Mouse (Mus musculus) adrenal gland (tissue): ENCODE results near the gene Egfr.

ENCODE experiments used
- intact Hi-C: fragments of 180-260 bp; cut with DNase I; formaldehyde crosslinking; loops from one replicate; pipeline ENCODE4 v1.15.1; 2025

Egfr gene

DNA sequence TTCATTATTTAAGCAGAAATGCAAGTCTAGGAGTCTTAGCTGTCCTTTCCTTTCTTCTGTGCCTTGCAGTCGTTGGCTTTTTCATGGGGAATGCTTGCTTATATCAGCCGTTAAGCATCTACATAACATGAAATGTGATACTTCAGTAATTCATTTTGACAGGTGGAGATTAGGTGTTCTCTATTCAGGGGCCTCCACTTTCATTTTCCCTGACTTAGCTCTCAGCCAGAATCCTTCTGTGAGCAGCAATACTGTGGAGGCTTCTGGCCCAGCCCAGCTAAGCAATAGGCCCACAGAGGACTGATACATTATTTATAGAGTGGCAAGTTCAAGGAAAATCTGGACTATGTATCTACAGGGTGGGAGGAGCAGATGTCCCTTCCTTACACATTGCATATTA lies 25.0 kb downstream of the Egfr start:
- intact Hi-C loops = no loop called here

DNA sequence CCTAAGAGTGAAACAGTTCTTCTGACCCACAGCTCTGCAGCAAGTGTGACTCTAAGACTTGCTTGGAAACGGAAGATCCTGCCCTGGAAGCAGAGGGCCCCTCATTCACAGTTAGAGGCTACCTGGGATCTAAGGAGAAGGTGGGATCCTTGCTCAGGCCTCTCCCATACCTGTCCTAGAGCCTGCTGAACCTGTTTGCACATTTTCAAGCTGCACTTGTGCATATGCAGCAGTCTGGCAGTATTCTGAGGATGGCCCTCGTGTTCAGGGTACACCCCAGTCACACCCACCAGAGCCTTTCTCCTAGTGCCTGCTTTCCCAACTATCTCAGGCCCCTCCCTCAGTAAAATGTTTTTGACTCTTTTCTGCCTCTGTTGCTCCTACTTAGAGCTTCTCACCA lies 29.6 kb downstream of the Egfr start:
- intact Hi-C loops = no loop called here

DNA sequence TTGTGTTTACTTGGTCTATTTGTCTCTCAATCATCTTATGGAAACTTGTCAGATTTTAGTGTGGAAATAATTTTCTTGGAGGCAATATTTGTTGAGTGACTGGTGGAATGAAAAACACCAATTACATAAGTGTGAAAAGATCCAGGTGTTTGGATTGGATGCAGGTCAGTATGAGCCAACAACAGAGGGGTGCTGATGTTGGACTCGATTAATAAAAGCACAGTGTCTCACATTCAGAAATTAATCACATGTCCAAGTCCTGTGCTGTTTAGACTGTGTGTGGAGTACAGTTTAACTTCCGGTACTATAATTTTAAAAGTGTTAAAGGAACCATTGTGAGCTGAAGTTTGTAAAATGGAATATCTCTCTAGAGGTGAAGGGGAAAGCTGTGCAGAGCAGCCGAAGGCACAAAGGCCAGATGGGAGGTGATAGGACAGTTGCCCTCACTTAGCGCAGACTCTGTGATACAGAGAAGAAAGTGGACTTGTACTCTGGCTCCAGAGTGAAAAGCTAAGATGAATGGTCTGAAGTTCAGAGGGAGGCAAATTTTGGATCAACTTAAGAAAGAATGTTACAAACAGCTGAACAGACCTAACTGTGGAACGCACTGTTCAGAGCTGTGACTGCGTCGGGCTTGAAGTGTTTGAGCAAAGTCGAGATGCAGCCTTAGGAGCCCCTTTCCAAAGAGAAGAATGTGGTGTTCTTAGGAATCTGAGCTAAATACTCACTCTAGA lies 32.1 kb downstream of the Egfr start:
- intact Hi-C loops = no loop called here

DNA sequence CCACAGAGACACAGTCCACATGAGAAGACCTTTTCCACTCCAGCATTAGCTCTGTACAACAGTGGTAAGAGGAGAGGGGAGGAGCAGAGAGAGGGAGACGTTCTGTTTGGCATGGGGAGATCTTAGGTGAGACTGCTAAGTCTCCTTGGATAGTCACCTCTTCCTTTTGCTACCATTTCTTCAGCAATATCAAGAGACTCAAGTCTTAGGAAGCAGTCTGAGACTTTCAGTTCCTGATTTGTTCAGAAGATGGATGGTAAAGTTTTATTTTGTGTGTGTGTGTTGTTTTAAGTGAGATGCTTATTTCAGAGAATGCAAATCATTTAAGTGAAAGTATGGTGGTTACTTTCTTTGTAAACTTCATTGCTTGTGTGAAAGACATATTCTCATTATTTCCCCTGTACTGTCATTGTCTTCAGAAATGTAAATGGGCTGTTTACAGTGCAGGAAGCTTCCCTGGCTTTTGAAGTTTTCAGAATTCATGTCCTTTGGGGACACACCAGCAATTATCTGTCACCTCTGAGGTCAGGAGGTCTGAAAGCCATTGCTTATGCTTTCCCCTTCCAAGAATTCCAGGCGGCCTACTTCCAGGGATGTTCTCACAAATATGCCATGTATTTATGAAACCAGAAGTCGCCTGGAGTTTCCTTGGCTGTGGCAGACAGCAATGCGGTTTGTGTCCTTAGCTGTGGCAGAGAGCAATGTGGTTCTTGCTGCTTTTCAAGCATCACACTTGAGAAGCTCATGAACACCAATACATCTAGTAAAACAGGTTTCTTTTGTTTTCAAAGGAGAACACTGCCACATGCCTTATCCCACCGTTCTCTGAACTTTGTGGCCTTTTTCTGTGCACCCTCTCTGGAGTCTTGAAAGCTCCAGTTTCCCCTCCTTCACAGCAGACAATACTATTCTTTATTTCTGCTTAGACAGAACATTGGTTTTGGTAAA lies 40.9 kb downstream of the Egfr start:
- intact Hi-C loops = no loop called here

DNA sequence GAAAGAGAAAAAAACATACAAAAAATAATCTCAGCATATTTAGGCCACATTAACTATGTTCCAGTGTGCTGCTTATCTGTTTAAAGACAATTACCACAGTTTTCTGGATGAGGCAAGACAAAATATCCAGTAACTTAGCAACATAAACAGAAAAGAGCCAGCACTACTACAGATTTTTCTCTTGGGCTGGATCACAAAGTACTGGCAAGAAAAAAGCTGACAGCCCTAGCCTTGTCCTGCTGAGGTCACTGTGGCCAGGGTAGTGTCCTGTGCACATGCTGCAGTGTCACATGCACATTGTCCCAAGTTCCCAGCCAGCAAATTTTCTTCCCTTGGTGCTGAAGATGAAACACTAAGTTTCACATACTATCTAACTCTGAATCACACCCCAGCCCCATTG lies 43.0 kb downstream of the Egfr start:
- intact Hi-C loops = no loop called here

GRCm38 (mm10) chr11:16795513-16795912 lies 43.5 kb downstream of the Egfr start:
- intact Hi-C loops = no loop called here

DNA sequence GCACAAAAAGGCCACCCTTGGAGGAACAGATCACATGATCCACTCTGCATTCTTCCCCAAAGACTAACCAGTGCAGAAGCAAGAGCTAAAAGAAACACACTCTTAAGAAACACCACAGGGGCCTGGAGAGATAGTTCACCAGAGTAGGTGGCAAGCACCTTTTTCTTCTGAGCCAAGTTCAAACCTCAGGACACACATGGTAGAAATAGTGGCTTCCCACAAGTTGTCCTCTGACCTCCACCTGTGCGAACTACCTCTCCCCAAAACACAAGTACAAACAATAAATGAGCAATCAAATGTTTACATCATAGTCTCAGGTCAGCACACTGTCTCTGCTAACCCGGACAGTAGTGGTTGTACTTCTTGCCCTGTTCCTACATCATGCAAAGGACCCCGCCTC lies 45.5 kb downstream of the Egfr start:
- intact Hi-C loops = no loop called here

DNA sequence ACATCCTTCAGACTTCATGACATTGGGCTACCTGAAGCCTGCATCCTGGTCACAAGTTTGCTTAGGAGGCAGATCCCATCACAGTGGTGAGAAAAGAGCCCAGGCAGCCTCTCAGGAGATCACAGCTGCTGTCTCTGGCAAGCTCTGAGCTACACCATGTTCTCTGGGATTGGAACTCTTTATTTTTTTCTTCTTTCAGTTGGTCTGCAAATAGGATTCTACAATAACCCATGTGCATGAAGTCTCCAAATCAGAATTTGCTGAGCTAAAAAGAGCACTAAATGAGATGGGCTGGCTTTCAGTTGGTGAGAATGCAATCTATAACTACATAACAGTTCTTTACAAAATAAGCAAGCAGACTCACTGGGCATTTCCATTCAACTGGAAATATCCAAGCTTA lies 46.1 kb downstream of the Egfr start:
- intact Hi-C loops = no loop called here

DNA sequence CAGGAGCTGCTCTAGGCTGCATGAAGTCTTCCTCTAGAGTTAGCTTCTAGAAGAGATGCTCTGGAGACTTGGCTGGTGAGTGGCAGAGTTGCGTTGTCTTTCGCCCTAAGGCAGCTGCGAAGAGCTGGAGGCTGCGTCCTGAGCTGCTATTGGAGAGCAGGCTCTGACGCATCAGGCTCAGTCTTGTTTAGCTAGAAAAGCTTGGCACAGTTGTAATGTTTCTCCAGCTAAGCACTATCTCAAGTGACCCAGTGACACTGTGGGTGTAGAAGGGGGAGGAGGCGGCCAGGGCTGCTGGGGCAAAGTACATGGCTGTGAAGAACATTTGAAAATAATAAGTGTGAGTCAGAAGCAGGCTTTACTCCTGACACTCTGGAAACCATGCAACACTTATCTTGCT lies 48.5 kb downstream of the Egfr start:
- intact Hi-C loops = no loop called here

DNA sequence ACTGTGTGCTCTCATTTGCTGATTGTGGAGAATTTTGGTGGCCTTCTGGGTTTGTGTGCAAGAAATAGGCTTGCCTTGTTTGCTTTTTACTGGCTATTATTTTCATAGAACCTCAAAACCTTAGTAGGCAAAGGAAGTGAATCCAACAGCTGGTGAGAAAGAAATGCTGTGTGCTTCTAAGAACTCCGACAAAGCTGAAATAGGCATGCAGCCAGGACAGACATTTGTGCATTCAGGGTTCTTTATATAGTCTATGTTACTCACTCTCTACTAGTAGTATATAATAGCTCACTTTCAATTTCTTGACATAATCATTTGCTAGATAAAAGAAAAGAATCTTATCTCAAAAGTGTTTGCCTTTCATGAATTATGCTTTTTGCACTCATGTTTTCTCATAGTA lies 50.7 kb downstream of the Egfr start:
- intact Hi-C loops = no loop called here

DNA sequence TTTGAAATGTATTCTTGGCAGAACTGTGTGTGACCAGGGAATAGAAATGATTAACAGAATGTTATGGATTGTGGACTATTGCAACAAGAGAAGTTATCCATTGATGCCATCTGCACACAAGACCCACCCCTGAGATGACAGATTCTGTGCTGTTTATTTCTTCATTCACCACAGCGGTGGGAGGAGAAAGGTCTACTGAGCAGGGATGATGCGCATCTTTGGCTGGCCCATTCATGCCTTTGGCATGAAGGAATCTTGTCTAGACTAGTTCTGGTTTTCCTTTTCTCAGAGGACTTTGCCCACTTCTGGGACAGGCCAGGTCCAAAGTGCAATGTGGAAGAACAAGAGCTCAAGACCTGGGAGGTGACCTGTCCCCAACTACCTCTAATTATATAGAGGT lies 52.0 kb downstream of the Egfr start:
- intact Hi-C loops = no loop called here

- intact Hi-C loops = no loop called here
These were observed 53.9 kb downstream of the Egfr start for GRCm38 (mm10) chr11:16805886-16806285.

DNA sequence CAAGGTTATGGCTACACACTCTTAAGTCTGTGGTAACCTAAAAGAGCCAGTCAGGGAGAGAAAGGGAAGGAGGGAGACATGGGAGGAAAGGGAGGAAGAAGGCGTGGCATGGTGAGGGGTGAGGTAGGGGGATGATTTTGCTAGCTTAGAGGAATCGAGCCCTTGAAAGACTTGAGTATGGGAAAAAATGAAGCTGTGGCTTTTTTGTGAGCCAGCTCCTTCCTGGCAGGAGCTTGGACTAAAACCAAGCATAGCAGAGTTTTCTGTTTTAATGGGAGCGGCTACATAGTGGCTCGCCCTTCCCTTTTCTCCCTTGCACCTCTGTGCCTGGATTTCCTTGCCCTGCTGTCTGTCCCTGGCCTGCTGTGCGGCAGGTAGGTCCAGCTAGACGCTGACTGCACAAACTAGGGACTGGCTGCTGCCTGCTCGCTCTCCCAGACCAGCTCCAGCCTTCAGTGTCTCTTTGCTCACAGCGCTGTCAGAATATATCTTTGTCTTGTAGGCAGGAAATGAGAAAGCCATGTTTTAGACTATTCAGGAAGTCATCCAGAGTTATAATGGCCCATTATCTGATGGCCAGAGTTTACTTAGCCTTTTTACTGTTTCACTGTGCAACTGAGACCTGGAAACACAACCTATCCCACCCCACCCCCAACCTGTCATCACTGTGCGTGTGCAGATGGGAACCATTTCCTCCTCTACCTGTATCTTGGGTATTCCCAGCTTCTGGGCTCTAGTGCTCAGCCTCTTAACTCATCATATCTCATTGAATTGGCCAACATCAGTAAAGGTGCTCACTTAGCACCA lies 57.4 kb downstream of the Egfr start:
- intact Hi-C loops = no loop called here

DNA sequence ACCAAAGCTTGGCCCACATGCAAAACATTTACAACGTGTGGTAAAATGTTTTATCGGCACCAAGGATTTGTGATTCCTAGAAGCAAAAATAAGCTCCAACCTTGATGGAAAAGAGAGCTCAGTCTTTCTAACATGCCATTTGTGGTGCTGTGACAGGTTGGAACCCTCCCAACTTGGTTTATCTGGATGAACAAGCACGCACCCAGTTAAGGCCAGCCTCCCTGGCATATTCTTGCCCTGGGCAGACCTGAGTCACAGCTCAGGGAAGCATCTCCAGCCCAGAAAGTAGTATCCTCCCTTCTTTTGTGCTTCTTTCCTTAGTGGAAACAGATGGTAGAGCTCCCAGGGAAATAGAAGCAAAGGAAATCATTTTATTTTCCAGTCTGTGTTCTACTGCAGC lies 58.1 kb downstream of the Egfr start:
- intact Hi-C loops = no loop called here

DNA sequence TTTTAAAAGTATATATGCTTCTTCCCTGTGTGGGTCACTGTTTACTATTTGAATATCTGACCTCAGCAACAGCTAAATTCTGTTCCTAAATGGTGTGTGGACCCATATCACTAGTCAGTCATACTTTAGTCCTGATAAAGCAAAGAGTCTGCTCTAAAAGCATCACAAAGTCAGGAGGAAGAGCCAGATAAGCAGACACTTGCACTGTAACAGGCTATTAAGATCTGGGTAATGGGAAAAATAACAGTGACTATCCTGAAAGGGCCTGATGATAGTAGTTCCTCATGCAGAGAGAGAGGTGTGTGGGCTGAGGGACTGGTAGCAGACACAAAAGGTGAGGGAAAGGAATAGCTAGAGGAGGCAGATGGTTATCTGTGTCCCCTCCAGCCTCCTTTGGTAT lies 61.3 kb downstream of the Egfr start:
- intact Hi-C loops = no loop called here

DNA sequence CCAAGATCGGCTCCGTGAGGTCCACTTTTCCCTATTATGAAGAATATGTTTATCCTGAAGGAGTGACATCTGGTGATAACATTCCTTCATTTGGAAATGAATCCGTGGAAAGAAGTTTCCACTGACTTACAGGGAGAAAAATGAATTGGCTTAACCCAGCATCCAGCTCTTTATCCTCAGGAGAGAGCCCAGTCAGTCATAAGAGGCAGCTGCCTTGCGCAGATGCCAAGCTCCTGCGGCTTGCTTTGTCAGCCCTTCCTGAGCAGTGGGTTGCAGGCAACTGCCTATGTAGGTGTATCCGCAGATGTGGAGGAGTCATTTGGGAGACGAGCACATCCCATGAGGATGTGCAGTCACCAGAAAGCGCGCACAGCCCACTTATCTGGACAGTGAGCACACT lies 64.4 kb downstream of the Egfr start:
- intact Hi-C loops = no loop called here

DNA sequence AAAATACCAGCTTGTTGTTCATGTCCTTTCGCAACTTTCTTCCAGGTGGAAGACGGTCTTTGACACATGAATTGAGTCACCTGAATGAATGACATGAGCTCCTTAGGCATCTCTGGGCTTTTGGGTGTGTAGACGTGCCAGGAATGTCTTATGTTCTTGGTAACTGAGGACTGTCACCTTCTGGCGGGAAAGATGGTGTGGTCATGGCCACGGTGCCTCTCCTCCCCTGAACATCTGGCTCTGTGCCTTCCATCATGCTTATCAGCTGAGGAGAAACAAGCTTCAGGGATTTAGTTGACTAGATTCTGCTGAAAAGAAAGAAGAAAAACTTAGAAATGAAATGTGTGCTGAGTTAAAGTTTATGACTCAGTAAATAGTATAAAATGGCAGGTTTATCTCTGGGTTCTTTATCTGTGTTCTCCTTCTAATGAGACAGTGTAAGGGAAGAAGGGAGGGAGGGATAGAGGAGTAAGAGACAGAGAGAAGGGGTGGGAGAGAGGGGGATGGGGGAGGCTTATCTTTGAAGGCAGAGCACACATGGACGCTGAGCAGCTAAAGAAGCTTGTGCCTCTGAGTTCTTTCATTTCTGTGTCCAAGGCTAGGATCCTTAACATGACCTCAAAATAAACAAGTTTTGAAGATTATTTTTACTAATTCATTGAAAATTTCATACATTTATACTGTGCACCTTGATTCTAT lies 65.5 kb downstream of the Egfr start:
- intact Hi-C loops = no loop called here

GRCm38 (mm10) chr11:16819424-16819823 lies 67.4 kb downstream of the Egfr start:
- intact Hi-C loops = no loop called here

DNA sequence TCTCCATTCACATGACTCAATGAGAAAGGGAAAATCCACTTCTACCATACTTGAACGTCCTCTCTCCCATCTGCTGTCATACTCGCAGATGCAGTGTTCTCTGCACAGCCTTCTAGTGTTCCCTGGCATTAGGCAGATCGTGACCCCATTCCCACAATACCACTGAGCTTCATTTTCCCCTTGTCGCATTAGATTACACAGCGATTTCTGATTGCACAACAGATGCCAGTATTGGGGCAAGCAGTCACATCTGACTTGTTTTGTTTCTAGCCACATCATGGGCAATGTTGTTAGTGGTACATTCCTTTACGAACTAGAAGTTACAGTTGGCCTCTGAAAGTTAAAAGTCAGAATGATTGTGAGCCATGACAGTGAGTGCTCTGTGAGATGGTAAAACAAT lies 68.1 kb downstream of the Egfr start:
- intact Hi-C loops = no loop called here

DNA sequence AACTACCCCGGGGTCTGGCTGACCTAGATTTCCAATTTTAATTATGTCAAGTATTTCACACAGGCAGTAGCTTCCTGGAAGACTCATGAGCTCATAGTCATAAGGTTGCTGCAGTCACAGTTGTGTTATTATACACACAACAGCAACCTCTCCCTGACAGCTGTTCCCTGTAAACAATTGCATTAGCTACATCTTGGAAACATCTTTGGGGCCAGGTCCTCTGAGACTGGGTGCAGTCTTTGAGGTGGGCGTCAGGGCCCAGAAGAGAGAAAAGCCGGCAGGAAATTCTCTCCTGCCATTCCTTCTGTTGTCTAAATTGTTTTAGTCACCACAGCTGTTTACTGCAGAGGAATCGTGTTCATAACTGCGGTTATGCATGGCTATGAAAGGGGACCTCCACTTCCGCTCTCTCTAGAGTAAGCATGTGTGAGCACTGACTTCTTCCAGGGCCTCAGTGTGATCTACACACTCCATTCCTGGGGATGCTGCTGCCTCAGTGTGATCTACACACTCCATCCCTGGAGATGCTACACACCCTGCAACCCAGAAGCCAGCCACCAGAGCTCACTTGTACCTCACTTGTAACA lies 69.8 kb downstream of the Egfr start:
- intact Hi-C loops = no loop called here
